Mouse (Mus musculus): ENCODE results near the gene Lbr.

DNA sequence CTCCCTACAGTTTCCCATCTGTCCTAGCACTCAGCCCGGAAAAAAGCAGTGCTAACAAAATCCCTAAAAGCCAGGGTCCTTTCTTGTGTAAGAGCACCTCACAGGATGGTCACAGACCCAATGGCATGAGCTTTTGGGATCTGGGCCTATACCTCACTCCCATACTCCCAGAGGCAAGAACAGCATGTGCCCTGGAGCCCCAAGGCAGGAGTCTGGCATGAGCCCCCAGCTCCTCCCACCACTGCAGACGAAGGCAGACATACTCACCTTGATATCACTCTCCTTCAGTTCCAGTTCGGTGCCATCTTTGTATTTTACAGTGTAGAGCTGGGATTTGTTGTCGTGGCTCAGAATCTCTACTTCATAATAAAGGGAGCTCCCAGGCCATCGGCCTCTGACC is 4.7 kb downstream of the Lbr start:
- TF ChIP-seq CTCF (IDR thresholded peaks at IDR 0.05) (no peak), EP300 (IDR thresholded peaks at IDR 0.05; ENCODE audit: insufficient read depth, low read depth, low read length) (no peak)
